Mouse (Mus musculus) kidney, embryonic 14.5 days (tissue): Measurements from ENCODE around the gene Rpl22l1. TPM values are rescaled to one million over a fixed set of nuclear protein-coding genes. Genes with fewer than 3 reads are reported as not detected.

ENCODE experiments used
- ATAC-seq: fragments of 200-750 bp; cut with Nextera tagmentation; 2 replicates; pipeline ENCODE4 v1.8.0; 2017; ENCODE audit warnings: moderate number of reproducible peaks, mild to moderate bottlenecking, moderate TSS enrichment, moderate library complexity; ENCODE audit not compliant: low FRiP score, low TSS enrichment
- H3K27ac ChIP-seq: fragments of 300-500 bp; sonication (generic); 2 replicates; pipeline ENCODE4 v1.5.1; 2014; ENCODE audit warnings: low read depth, mild to moderate bottlenecking, low read length, moderate library complexity, mixed read lengths
- H3K27me3 ChIP-seq: fragments of 300-500 bp; sonication (generic); 2 replicates; pipeline ENCODE4 v1.6.1; 2014; ENCODE audit warnings: mild to moderate bottlenecking, low read length; ENCODE audit not compliant: control insufficient read depth, insufficient read depth
- H3K36me3 ChIP-seq: fragments of 300-500 bp; sonication (generic); 2 replicates; pipeline ENCODE4 v1.6.1; 2014; ENCODE audit warnings: low read length, mixed read lengths; ENCODE audit not compliant: control insufficient read depth, insufficient read depth
- H3K4me1 ChIP-seq: fragments of 300-500 bp; sonication (generic); 2 replicates; pipeline ENCODE4 v1.6.1; 2014; ENCODE audit warnings: low read length, mixed read lengths; ENCODE audit not compliant: control insufficient read depth, insufficient read depth
- H3K4me2 ChIP-seq: fragments of 300-500 bp; sonication (generic); replicated peaks from 2 replicates; pipeline ENCODE4 v1.6.1; 2014; ENCODE audit warnings: low read depth, mild to moderate bottlenecking, low read length
- H3K4me3 ChIP-seq: fragments of 300-500 bp; sonication (generic); 2 replicates; pipeline ENCODE4 v1.5.1; 2014; ENCODE audit warnings: mild to moderate bottlenecking, low read length
- H3K9ac ChIP-seq: fragments of 300-500 bp; sonication (generic); 2 replicates; pipeline ENCODE4 v1.6.1; 2014; ENCODE audit warnings: low read depth, mild to moderate bottlenecking, low read length, moderate library complexity
- H3K9me3 ChIP-seq: fragments of 300-500 bp; sonication (generic); 2 replicates; pipeline ENCODE4 v1.6.1; 2016; ENCODE audit warnings: low read length; ENCODE audit not compliant: control insufficient read depth
- WGBS: fragments of 180-500 bp; shearing (Covaris S2); extraction: QIAGEN DNeasy Blood & Tissue Kit; methylation state at CpG from one replicate; pipeline ENCODE4 v1.1.7; 2014; 5-methylcytosine and 5-hydroxymethylcytosine counted together
- polyA plus RNA-seq: library from polyadenylated mRNA; unstranded; fragments of >200 nt; fragmentation: Nextera tagmentation; extraction: Ambion mirVana; gene quantifications from 2 replicates; pipeline ENCODE4 v1.2.1, GENCODE M21; 2014

The Rpl22l1 gene
- polyA plus RNA-seq, 1 experiment from 2014 or later: 514 TPM

- 70% methylated on average over 9 of the region's 9 CpGs for WGBS
- peak overlapping the region; percentile 68; the same call in 1 of the 2 replicates for H3K4me3 ChIP-seq
These were observed 24.7 kb upstream of the Rpl22l1 start for GRCm38 (mm10) chr3:28780511-28780910.

GRCm38 (mm10) chr3:28780994-28781393 is 24.2 kb upstream of the Rpl22l1 start, which contains the start of gene Eif5a2:
Gene Eif5a2 (plus strand): TSS chr3:28781276.
- Histone ChIP-seq H3K4me2 (peak within 1 kb of the TSS; percentile 90), H3K27ac (no peak within 1 kb of the TSS), H3K4me1 (no peaks in the 10 kb centered on the region), H3K9ac (peak within 1 kb of the TSS; percentile 71), H3K27me3 (no peaks in the 10 kb centered on the region), H3K4me3 (peak within 1 kb of the TSS; percentile 68), H3K9me3 (no peaks in the 10 kb centered on the region), H3K36me3 (no peaks in the 10 kb centered on the region)
- ATAC-seq: peak; percentile 99
- WGBS: 3% methylated on average over 32 of the region's 46 CpGs

More at GRCm38 (mm10) chr3:28780511-28780910, 24.7 kb upstream of the Rpl22l1 start:
- Histone ChIP-seq H3K27ac (no peak overlapping the region), H3K4me1 (no peaks in the 10 kb centered on the region), H3K9ac (no peak overlapping the region), H3K9me3 (no peaks in the 10 kb centered on the region), H3K36me3 (no peaks in the 10 kb centered on the region), H3K4me2 (peak overlapping the region; percentile 90), H3K27me3 (no peaks in the 10 kb centered on the region)
- ATAC-seq: peak; percentile 16; the same call in 1 of the 2 replicates

GRCm38 (mm10) chr3:28781422-28781821 is 23.8 kb upstream of the Rpl22l1 start:
- H3K4me1 ChIP-seq: no peaks in the 10 kb centered on the region
- WGBS: under 1% methylated on average over 36 of the region's 41 CpGs
- no peak overlapping the region for H3K27ac ChIP-seq
- no peaks in the 10 kb centered on the region for H3K27me3 ChIP-seq
- H3K36me3 ChIP-seq: no peaks in the 10 kb centered on the region
- H3K9me3 ChIP-seq: no peaks in the 10 kb centered on the region
- ATAC-seq: no peak
- peak overlapping the region; percentile 90 for H3K4me2 ChIP-seq
- peak overlapping the region; percentile 68 for H3K4me3 ChIP-seq
- peak overlapping the region; percentile 71 for H3K9ac ChIP-seq

- ATAC-seq: no peak
- H3K27ac ChIP-seq: no peak overlapping the region
These were observed 23.4 kb upstream of the Rpl22l1 start for GRCm38 (mm10) chr3:28781848-28782247.

GRCm38 (mm10) chr3:28784176-28784575 is 21.1 kb upstream of the Rpl22l1 start:
- no peak overlapping the region for H3K4me2 ChIP-seq
- no peak overlapping the region for H3K9ac ChIP-seq
- H3K4me1 ChIP-seq: no peaks in the 10 kb centered on the region
- no peak overlapping the region for H3K4me3 ChIP-seq
- no peak for ATAC-seq
- H3K27ac ChIP-seq: no peak overlapping the region
- no peaks in the 10 kb centered on the region for H3K36me3 ChIP-seq
- 70% methylated on average over 2 of the region's 2 CpGs for WGBS
- H3K9me3 ChIP-seq: no peaks in the 10 kb centered on the region
- H3K27me3 ChIP-seq: no peaks in the 10 kb centered on the region

More at GRCm38 (mm10) chr3:28781848-28782247, 23.4 kb upstream of the Rpl22l1 start:
- Histone ChIP-seq H3K36me3 (no peaks in the 10 kb centered on the region), H3K9ac (peak overlapping the region; percentile 71), H3K4me1 (no peaks in the 10 kb centered on the region), H3K27me3 (no peaks in the 10 kb centered on the region), H3K4me3 (peak overlapping the region; percentile 68), H3K9me3 (no peaks in the 10 kb centered on the region), H3K4me2 (peak overlapping the region; percentile 90)
- 16% methylated on average over 14 of the region's 14 CpGs for WGBS

GRCm38 (mm10) chr3:28794835-28795234 is 10.4 kb upstream of the Rpl22l1 start:
- H3K4me3 ChIP-seq: no peak overlapping the region
- H3K4me2 ChIP-seq: no peak overlapping the region
- WGBS: 89% methylated on average over 7 of the region's 7 CpGs
- no peaks in the 10 kb centered on the region for H3K27me3 ChIP-seq
- no peaks in the 10 kb centered on the region for H3K9me3 ChIP-seq
- H3K9ac ChIP-seq: no peak overlapping the region
- no peak overlapping the region for H3K27ac ChIP-seq
- no peaks in the 10 kb centered on the region for H3K4me1 ChIP-seq
- 0 out of 2 replicates have a peak, but pooled peaks cover 3% of the 10 kb centered on the region for H3K36me3 ChIP-seq
- ATAC-seq: no peak

GRCm38 (mm10) chr3:28808039-28808643 is 2.9 kb downstream of the Rpl22l1 start:
- Histone ChIP-seq H3K4me1 (no peaks in the 10 kb centered on the region; the same call in 1 of the 2 replicates), H3K4me3 (no peak overlapping the region), H3K36me3 (peaks cover 27% of the 10 kb centered on the region), H3K9me3 (no peaks in the 10 kb centered on the region), H3K27me3 (no peaks in the 10 kb centered on the region), H3K4me2 (no peak overlapping the region), H3K9ac (no peak overlapping the region), H3K27ac (no peak overlapping the region)
- WGBS: 93% methylated on average over 4 of the region's 4 CpGs
- no peak for ATAC-seq

- no peak overlapping the region for H3K4me2 ChIP-seq
- no peaks in the 10 kb centered on the region; the same call in 1 of the 2 replicates for H3K4me1 ChIP-seq
- peaks cover 26% of the 10 kb centered on the region for H3K36me3 ChIP-seq
- H3K27me3 ChIP-seq: no peaks in the 10 kb centered on the region
- no peak overlapping the region for H3K9ac ChIP-seq
- WGBS: 73% methylated on average over 4 of the region's 4 CpGs
- H3K9me3 ChIP-seq: no peaks in the 10 kb centered on the region
- no peak overlapping the region for H3K27ac ChIP-seq
- ATAC-seq: no peak
- H3K4me3 ChIP-seq: no peak overlapping the region
These were observed 6.2 kb downstream of the Rpl22l1 start for GRCm38 (mm10) chr3:28811441-28811840.

GRCm38 (mm10) chr3:28814361-28814760 is 9.1 kb downstream of the Rpl22l1 start:
- Histone ChIP-seq H3K27me3 (no peaks in the 10 kb centered on the region), H3K4me3 (no peak overlapping the region), H3K4me2 (no peak overlapping the region), H3K9me3 (no peaks in the 10 kb centered on the region), H3K27ac (no peak overlapping the region), H3K9ac (no peak overlapping the region), H3K4me1 (no peaks in the 10 kb centered on the region), H3K36me3 (no peaks in the 10 kb centered on the region)
- 8% methylated on average over 4 of the region's 4 CpGs for WGBS
- no peak for ATAC-seq
